ENCODE assay signal across 35 mouse cellular contexts in the genomic region with DNA sequence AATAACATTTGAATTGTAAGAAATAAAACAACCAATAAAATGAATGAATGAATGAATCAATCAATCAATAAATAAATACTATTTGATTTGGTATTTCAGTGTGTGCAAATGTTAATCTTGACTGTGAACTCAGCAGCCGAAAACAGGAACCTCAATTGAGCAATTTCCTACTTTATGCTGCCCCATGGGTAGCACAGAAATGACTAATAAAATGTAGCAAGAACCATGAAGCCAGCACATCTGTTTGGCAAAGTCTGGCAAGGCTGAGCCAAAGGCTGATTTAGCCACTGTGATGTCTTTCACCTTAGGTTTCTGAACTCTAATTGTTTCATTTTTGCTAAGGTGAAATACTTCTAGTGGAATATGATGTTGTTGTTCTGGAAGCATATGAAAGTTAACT. TPM values are rescaled to one million over a fixed set of nuclear protein-coding genes. Genes with fewer than 3 reads are reported as not detected.
DNase-seq lines count a peak whose midpoint lies in the region; ATAC-seq and TF ChIP-seq lines count a peak whose summit lies in the region.
"Had no signal": no experiment of that assay in that cellular context is flagged by ENCODE, and none has a peak within 500 bp of the region (broad histone marks: within the 10 kb centered on the region; RNA-seq: fewer than 3 reads in every experiment).

No protein-coding gene starts in this region.

- no peaks in the 10 kb centered on the region for H3K27me3 ChIP-seq in liver, adult 2 months (ENCODE audit: control insufficient read depth, insufficient read depth, low read length)
- no peaks in the 10 kb centered on the region for H3K27me3 ChIP-seq in liver, embryonic 11.5 days (replicated peaks; ENCODE audit: control insufficient read depth, insufficient read depth, low read length)
- H3K27me3 ChIP-seq: embryonic facial prominence, embryonic 15.5 days; forebrain, embryonic 12.5 days; heart, embryonic 15.5 days; hindbrain, embryonic 12.5 days; liver, embryonic 12.5 days; neural tube, embryonic 12.5 days; Patski; stomach, embryonic 15.5 days had no signal

- TF ChIP-seq CTCF in liver, adult 2 months (IDR thresholded peaks at IDR 0.05; ENCODE audit: low read depth, low read length) = no peak

- H3K27ac ChIP-seq in liver, adult 2 months (replicated peaks; ENCODE audit: insufficient read depth, low read depth, low read length) = no peak overlapping the region
- H3K27ac ChIP-seq in liver, embryonic 11.5 days (ENCODE audit: low read depth, low read length) = no peak overlapping the region
- H3K27ac ChIP-seq: embryonic facial prominence, embryonic 10.5 days; embryonic facial prominence, embryonic 15.5 days; forebrain, embryonic 12.5 days; heart, embryonic 10.5 days; heart, embryonic 15.5 days; hindbrain, embryonic 12.5 days; hindbrain, postnatal 0 days; kidney, postnatal 0 days; liver, embryonic 12.5 days; neural tube, embryonic 12.5 days; stomach, embryonic 15.5 days had no signal

- H3K4me3 ChIP-seq in liver, adult 2 months (ENCODE audit: insufficient read depth, low read depth, low read length) = no peak overlapping the region
- no peak overlapping the region for H3K4me3 ChIP-seq in liver, embryonic 11.5 days (ENCODE audit: low read depth, low read length)
- H3K4me3 ChIP-seq: embryonic facial prominence, embryonic 10.5 days; embryonic facial prominence, embryonic 15.5 days; forebrain, embryonic 12.5 days; heart, embryonic 10.5 days; heart, embryonic 15.5 days; hindbrain, embryonic 12.5 days; liver, embryonic 12.5 days; myocyte; neural tube, embryonic 12.5 days; stomach, embryonic 15.5 days had no signal

- no peaks in the 10 kb centered on the region for H3K9me3 ChIP-seq in liver, embryonic 11.5 days (ENCODE audit: control insufficient read depth, low read length)
- H3K9me3 ChIP-seq: embryonic facial prominence, embryonic 15.5 days; forebrain, embryonic 12.5 days; heart, embryonic 10.5 days; heart, embryonic 15.5 days; hindbrain, embryonic 12.5 days; liver, embryonic 12.5 days; neural tube, embryonic 12.5 days; stomach, embryonic 15.5 days had no signal

- H3K79me2 ChIP-seq in liver, adult 2 months (ENCODE audit: control insufficient read depth, insufficient read depth, low read length) = no peaks in the 10 kb centered on the region

- no peaks in the 10 kb centered on the region for H3K4me1 ChIP-seq in liver, adult 2 months (ENCODE audit: control insufficient read depth, insufficient read depth, low read length)
- no peaks in the 10 kb centered on the region for H3K4me1 ChIP-seq in liver, embryonic 11.5 days (replicated peaks; ENCODE audit: control insufficient read depth, insufficient read depth, low read length)
- H3K4me1 ChIP-seq: embryonic facial prominence, embryonic 10.5 days; embryonic facial prominence, embryonic 15.5 days; forebrain, embryonic 12.5 days; heart, embryonic 10.5 days; heart, embryonic 15.5 days; hindbrain, embryonic 12.5 days; liver, embryonic 12.5 days; neural tube, embryonic 12.5 days; stomach, embryonic 15.5 days had no signal

- H3K4me2 ChIP-seq in liver, embryonic 11.5 days = no peak overlapping the region
- H3K4me2 ChIP-seq: embryonic facial prominence, embryonic 15.5 days; forebrain, embryonic 12.5 days; heart, embryonic 15.5 days; hindbrain, embryonic 12.5 days; liver, embryonic 12.5 days; midbrain, embryonic 11.5 days; neural tube, embryonic 12.5 days; stomach, embryonic 15.5 days had no signal

- H3K9ac ChIP-seq in liver, adult 2 months (ENCODE audit: low read depth, low read length) = no peak overlapping the region
- H3K9ac ChIP-seq in liver, embryonic 11.5 days (ENCODE audit: low read depth, low read length) = no peak overlapping the region
- H3K9ac ChIP-seq: embryonic facial prominence, embryonic 15.5 days; forebrain, embryonic 12.5 days; heart, embryonic 15.5 days; hindbrain, embryonic 12.5 days; liver, embryonic 12.5 days; neural tube, embryonic 12.5 days; stomach, embryonic 15.5 days had no signal

- H3K36me3 ChIP-seq in liver, adult 2 months (ENCODE audit: control insufficient read depth, insufficient read depth, low read length) = no peaks in the 10 kb centered on the region
- no peaks in the 10 kb centered on the region for H3K36me3 ChIP-seq in liver, embryonic 11.5 days (ENCODE audit: control insufficient read depth, insufficient read depth, low read length)
- H3K36me3 ChIP-seq: embryonic facial prominence, embryonic 10.5 days; embryonic facial prominence, embryonic 15.5 days; forebrain, embryonic 12.5 days; heart, embryonic 10.5 days; heart, embryonic 15.5 days; hindbrain, embryonic 12.5 days; liver, embryonic 12.5 days; neural tube, embryonic 12.5 days; stomach, embryonic 15.5 days had no signal

- TF ChIP-seq POLR2A in liver, adult 2 months (IDR thresholded peaks at IDR 0.05; ENCODE audit: extremely low read depth, insufficient read depth, low read length) = no peak

- ATAC-seq in liver, embryonic 11.5 days (replicated peaks; ENCODE audit: low FRiP score) = no peak
- peak; percentile 86 to 95; a peak in 3 of 4 replicates for ATAC-seq in hematopoietic stem cell, adult 5-6 weeks (replicated peaks in 1 of 2; ENCODE audit: insufficient read depth in 1 of 2, low FRiP score in 2 of 2, low TSS enrichment in 1 of 2, low read depth in 1 of 2, poor library complexity in 2 of 2, severe bottlenecking in 2 of 2)
- peak; percentile 99 for ATAC-seq in neutrophil, adult 5-6 weeks (ENCODE audit: extremely low read depth, insufficient number of reproducible peaks, low FRiP score, poor library complexity, severe bottlenecking)
- ATAC-seq: hindbrain, postnatal 0 days; intestine, embryonic 16.5 days; liver, embryonic 12.5 days; midbrain, embryonic 16.5 days; Patski had no signal

- 48% methylated on average over 1 of the region's 1 CpGs for WGBS in liver, adult 2 months
- 54% methylated on average over 1 of the region's 1 CpGs for WGBS in liver, embryonic 11.5 days

- DNase-seq in liver, adult 2 months (ENCODE audit: extremely low read depth, low read depth, low spot score) = peak; percentile 8
- DNase-seq in liver, embryonic 11.5 days (ENCODE audit: low spot score) = no peak
- DNase-seq in 416B (ENCODE audit: low read depth) = peak; percentile 43
- DNase-seq in c-Kit-positive CD71-positive TER-119-positive erythroid progenitor cells, embryonic 14.5 days (ENCODE audit: low spot score) = no peak
- DNase-seq in left cerebral cortex, adult 18-20 months (ENCODE audit: low spot score in 2 of 2) = no peak
- DNase-seq: adrenal gland, postnatal 10 days; cerebellum, adult 18-20 months; cerebellum, postnatal 10 days; gastrocnemius, postnatal 10 days; kidney, adult 8-10 months; layer of hippocampus, postnatal 36 days; lung, adult 18-20 months; right cerebral cortex, postnatal 14 days had no signal

RNA-seq across cellular contexts. Expression of gene Sirpb1a, which starts 1.6 kb away (rescaled TPM):
- 0.09 and 0.34 TPM in 2 replicates for total RNA-seq in liver, adult 2 months (2014; rRNA removed)
- 0.18 TPM in 1 of 2 replicates, not detected in the other for polyA plus RNA-seq in liver, adult 2 months (2012; rRNA removed)
- not detected in 2 replicates for polyA plus RNA-seq in liver, embryonic 11.5 days (2014; fragmentation: Nextera tagmentation; extraction: Ambion mirVana)
- not detected in 2 replicates for total RNA-seq in hematopoietic stem cell, adult 5-6 weeks (2017)
- total RNA-seq in neutrophil, adult 5-6 weeks (2017) = 33.1 and 41.5 TPM in 2 replicates
- total RNA-seq in left cerebral cortex, adult 18-20 months (2021) = not detected
- total RNA-seq: adrenal gland, postnatal 10 days; gastrocnemius, postnatal 10 days; heart, postnatal 25 days; hindbrain, postnatal 0 days; layer of hippocampus, postnatal 36 days; left cerebral cortex, postnatal 14 days; MEL had no signal
- polyA plus RNA-seq: embryonic facial prominence, embryonic 10.5 days; embryonic facial prominence, embryonic 15.5 days; forebrain, embryonic 12.5 days; heart, embryonic 10.5 days; heart, embryonic 15.5 days; hindbrain, embryonic 12.5 days; hindbrain, postnatal 0 days; intestine, embryonic 16.5 days; limb, embryonic 11.5 days; liver, embryonic 12.5 days; midbrain, embryonic 11.5 days; midbrain, embryonic 16.5 days; myocyte; neural tube, embryonic 12.5 days; Patski had no signal

Comparison
In these comparisons a context has a peak if more than half of its experiments do, and no peak if none do; other contexts are left out.
1. DNase-seq: peak in liver, adult 2 months (single experiment) and 416B (single experiment); none in liver, embryonic 11.5 days (single experiment), c-Kit-positive CD71-positive TER-119-positive erythroid progenitor cells, embryonic 14.5 days (single experiment) and left cerebral cortex, adult 18-20 months (0 of 2).
2. RNA of gene Sirpb1a, which starts 1.6 kb away (total RNA-seq): 33.1 to 41.5 TPM in neutrophil, adult 5-6 weeks; 0.09 to 0.34 TPM in liver, adult 2 months, not detected in hematopoietic stem cell, adult 5-6 weeks and not detected in left cerebral cortex, adult 18-20 months; every median in the first group is over 10 times any median in the second.